Mouse (Mus musculus): ENCODE data around the gene Dusp10. TPM values are rescaled to one million over a fixed set of nuclear protein-coding genes. Genes with fewer than 3 reads are reported as not detected.

Dusp10 gene
- polyA plus RNA-seq, 1 experiment = 9.1 TPM

GRCm38 (mm10) chr1:184065589-184066361 is 52.7 kb downstream of the Dusp10 start:
- TF ChIP-seq MYOD1 (IDR thresholded peaks at IDR 0.05; ENCODE audit: control insufficient read depth, insufficient read length, low read depth) (no peak), CEBPB (IDR thresholded peaks at IDR 0.05; ENCODE audit: low read depth) (no peak), CTCF (IDR thresholded peaks at IDR 0.05; ENCODE audit: control insufficient read depth, insufficient read depth, insufficient read length) (no peak), MYOG (IDR thresholded peaks at IDR 0.05; ENCODE audit: control insufficient read depth, extremely low read depth, insufficient read length) (no peak), MAX (IDR thresholded peaks at IDR 0.05) (no peak), FOSL1 (IDR thresholded peaks at IDR 0.05; ENCODE audit: insufficient read depth, low read length, poor library complexity, severe bottlenecking) (no peak), USF1 (IDR thresholded peaks at IDR 0.05; ENCODE audit: low read depth) (no peak)
- Histone ChIP-seq H3K4me3 (ENCODE audit: insufficient read depth, poor library complexity, severe bottlenecking) (no peak overlapping the region), H3ac (ENCODE audit: control insufficient read depth, insufficient read length, low read depth) (no peak overlapping the region), H3K79me2 (ENCODE audit: control insufficient read depth, insufficient read depth) (peaks cover 73% of the 10 kb centered on the region), H3K36me3 (ENCODE audit: control insufficient read depth, insufficient read depth) (peaks cover 39% of the 10 kb centered on the region), H3K79me3 (ENCODE audit: low read depth) (peaks cover 17% of the 10 kb centered on the region), H3K27me3 (ENCODE audit: control insufficient read depth, insufficient read depth, insufficient read length) (no peaks in the 10 kb centered on the region)

GRCm38 (mm10) chr1:184066460-184067287 is 53.6 kb downstream of the Dusp10 start:
- Histone ChIP-seq H3K36me3 (ENCODE audit: control insufficient read depth, insufficient read depth) (peaks cover 47% of the 10 kb centered on the region), H3ac (ENCODE audit: control insufficient read depth, insufficient read length, low read depth) (no peak overlapping the region), H3K79me2 (ENCODE audit: control insufficient read depth, insufficient read depth) (peaks cover 64% of the 10 kb centered on the region), H3K4me3 (ENCODE audit: insufficient read depth, poor library complexity, severe bottlenecking) (no peak overlapping the region), H3K27me3 (ENCODE audit: control insufficient read depth, insufficient read depth, insufficient read length) (no peaks in the 10 kb centered on the region), H3K79me3 (ENCODE audit: low read depth) (peaks cover 17% of the 10 kb centered on the region)
- TF ChIP-seq USF1 (IDR thresholded peaks at IDR 0.05; ENCODE audit: low read depth) (no peak), MYOD1 (IDR thresholded peaks at IDR 0.05; ENCODE audit: control insufficient read depth, insufficient read length, low read depth) (peak; percentile 15)

- Histone ChIP-seq H3K36me3 (ENCODE audit: control insufficient read depth, insufficient read depth) (peaks cover 42% of the 10 kb centered on the region), H3K79me3 (ENCODE audit: low read depth) (peaks cover 17% of the 10 kb centered on the region), H3K4me3 (ENCODE audit: insufficient read depth, poor library complexity, severe bottlenecking) (no peak overlapping the region), H3ac (ENCODE audit: control insufficient read depth, insufficient read length, low read depth) (no peak overlapping the region), H3K79me2 (ENCODE audit: control insufficient read depth, insufficient read depth) (peaks cover 52% of the 10 kb centered on the region), H3K27me3 (ENCODE audit: control insufficient read depth, insufficient read depth, insufficient read length) (no peaks in the 10 kb centered on the region)
- no peak for TF ChIP-seq FOSL1 (IDR thresholded peaks at IDR 0.05; ENCODE audit: insufficient read depth, low read length, poor library complexity, severe bottlenecking)
- no peak for TF ChIP-seq MYOD1 (IDR thresholded peaks at IDR 0.05; ENCODE audit: control insufficient read depth, insufficient read length, low read depth)
- TF ChIP-seq CEBPB (IDR thresholded peaks at IDR 0.05; ENCODE audit: low read depth) = no peak
- TF ChIP-seq MAX (IDR thresholded peaks at IDR 0.05) = no peak
- TF ChIP-seq CTCF (IDR thresholded peaks at IDR 0.05; ENCODE audit: control insufficient read depth, insufficient read depth, insufficient read length) = no peak
- TF ChIP-seq MYOG (IDR thresholded peaks at IDR 0.05; ENCODE audit: control insufficient read depth, extremely low read depth, insufficient read length) = no peak
- TF ChIP-seq USF1 (IDR thresholded peaks at IDR 0.05; ENCODE audit: low read depth) = no peak
Observed at GRCm38 (mm10) chr1:184067704-184068558, 54.8 kb downstream of the Dusp10 start.

- Histone ChIP-seq H3K4me3 (ENCODE audit: insufficient read depth, poor library complexity, severe bottlenecking) (no peak overlapping the region), H3K36me3 (ENCODE audit: control insufficient read depth, insufficient read depth) (peaks cover 52% of the 10 kb centered on the region), H3K79me3 (ENCODE audit: low read depth) (peaks cover 17% of the 10 kb centered on the region), H3K79me2 (ENCODE audit: control insufficient read depth, insufficient read depth) (peaks cover 45% of the 10 kb centered on the region), H3K27me3 (ENCODE audit: control insufficient read depth, insufficient read depth, insufficient read length) (no peaks in the 10 kb centered on the region), H3ac (ENCODE audit: control insufficient read depth, insufficient read length, low read depth) (no peak overlapping the region)
- TF ChIP-seq MAX (IDR thresholded peaks at IDR 0.05) (no peak), MYOD1 (IDR thresholded peaks at IDR 0.05; ENCODE audit: control insufficient read depth, insufficient read length, low read depth) (no peak), USF1 (IDR thresholded peaks at IDR 0.05; ENCODE audit: low read depth) (no peak), CEBPB (IDR thresholded peaks at IDR 0.05; ENCODE audit: low read depth) (no peak), FOSL1 (IDR thresholded peaks at IDR 0.05; ENCODE audit: insufficient read depth, low read length, poor library complexity, severe bottlenecking) (no peak), MYOG (IDR thresholded peaks at IDR 0.05; ENCODE audit: control insufficient read depth, extremely low read depth, insufficient read length) (no peak), CTCF (IDR thresholded peaks at IDR 0.05; ENCODE audit: control insufficient read depth, insufficient read depth, insufficient read length) (no peak)
Observed at GRCm38 (mm10) chr1:184068971-184069370, 55.9 kb downstream of the Dusp10 start.

GRCm38 (mm10) chr1:184076065-184076464 is 63.0 kb downstream of the Dusp10 start:
- Histone ChIP-seq H3K27me3 (ENCODE audit: control insufficient read depth, insufficient read depth, insufficient read length) (no peaks in the 10 kb centered on the region), H3K36me3 (ENCODE audit: control insufficient read depth, insufficient read depth) (peaks cover 36% of the 10 kb centered on the region), H3ac (ENCODE audit: control insufficient read depth, insufficient read length, low read depth) (no peak overlapping the region), H3K4me3 (ENCODE audit: insufficient read depth, poor library complexity, severe bottlenecking) (no peak overlapping the region), H3K79me3 (ENCODE audit: low read depth) (no peaks in the 10 kb centered on the region), H3K79me2 (ENCODE audit: control insufficient read depth, insufficient read depth) (no peaks in the 10 kb centered on the region)
- TF ChIP-seq USF1 (IDR thresholded peaks at IDR 0.05; ENCODE audit: low read depth) (no peak), MAX (IDR thresholded peaks at IDR 0.05) (no peak), CEBPB (IDR thresholded peaks at IDR 0.05; ENCODE audit: low read depth) (no peak), CTCF (IDR thresholded peaks at IDR 0.05; ENCODE audit: control insufficient read depth, insufficient read depth, insufficient read length) (no peak), MYOD1 (IDR thresholded peaks at IDR 0.05; ENCODE audit: control insufficient read depth, insufficient read length, low read depth) (no peak), MYOG (IDR thresholded peaks at IDR 0.05; ENCODE audit: control insufficient read depth, extremely low read depth, insufficient read length) (no peak), FOSL1 (IDR thresholded peaks at IDR 0.05; ENCODE audit: insufficient read depth, low read length, poor library complexity, severe bottlenecking) (no peak)

All from C2C12 (cell line).